ENCODE assay signal across 8 mouse cellular contexts in the genomic region with DNA sequence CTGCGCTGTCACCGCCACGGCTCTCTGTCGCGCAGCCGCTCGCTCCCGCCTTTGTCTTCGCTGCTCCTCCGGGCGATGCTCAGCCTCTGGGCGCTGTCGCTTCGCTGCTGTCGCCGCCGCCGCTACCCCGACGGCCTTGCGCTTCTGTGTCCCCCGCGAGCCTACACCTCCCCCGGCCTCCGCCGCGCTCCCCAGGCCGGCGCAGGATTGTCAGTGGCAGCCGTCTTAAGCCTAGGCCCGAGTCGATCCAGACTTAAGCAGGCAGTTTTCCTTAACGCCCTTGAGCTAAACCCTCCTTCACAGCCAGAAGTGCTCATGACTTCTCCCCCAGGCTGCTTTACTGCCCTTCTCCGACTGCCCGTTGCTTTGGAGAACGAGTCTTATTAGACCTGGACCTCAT. TPM values are rescaled to one million over a fixed set of nuclear protein-coding genes. Genes with fewer than 3 reads are reported as not detected.
DNase-seq lines count a peak whose midpoint lies in the region; ATAC-seq lines count a peak whose summit lies in the region.

No protein-coding gene starts in this region.

- peak overlapping the region; percentile 90 for H3K4me2 ChIP-seq in forebrain, embryonic 16.5 days (ENCODE audit: low read length)
- H3K4me2 ChIP-seq in limb, embryonic 13.5 days (replicated peaks) = peak overlapping the region; percentile 94
- H3K4me2 ChIP-seq in neural tube, embryonic 14.5 days (ENCODE audit: low read depth, low read length) = peak overlapping the region; percentile 66

- peak overlapping the region; percentile 99 for H3K27ac ChIP-seq in forebrain, embryonic 16.5 days (ENCODE audit: low read length)
- H3K27ac ChIP-seq in limb, embryonic 13.5 days = peak overlapping the region; percentile 89
- H3K27ac ChIP-seq in neural tube, embryonic 14.5 days (ENCODE audit: low read depth, low read length) = peak overlapping the region; percentile 100

- no peaks in the 10 kb centered on the region for H3K9me3 ChIP-seq in forebrain, embryonic 16.5 days (ENCODE audit: control insufficient read depth, low read length)
- no peaks in the 10 kb centered on the region for H3K9me3 ChIP-seq in limb, embryonic 13.5 days
- no peaks in the 10 kb centered on the region for H3K9me3 ChIP-seq in neural tube, embryonic 14.5 days (ENCODE audit: control insufficient read depth, low read length)

- peak; percentile 60 for DNase-seq in adrenal gland, postnatal 14 days
- DNase-seq in adrenal gland, postnatal 10 days = no peak
- DNase-seq in right cerebral cortex, postnatal 14 days = peak; percentile 40
- DNase-seq in right cerebral cortex, postnatal 25 days = no peak
- DNase-seq in layer of hippocampus, adult 18-20 months (ENCODE audit: low spot score in 2 of 2) = no peak

- ATAC-seq in forebrain, embryonic 16.5 days = no peak; the same call in 1 of the 2 replicates
- ATAC-seq in limb, embryonic 13.5 days (ENCODE audit: low FRiP score, low read depth) = no peak
- 0 out of 2 replicates have a peak, but pooled peaks have one; percentile 3 for ATAC-seq in neural tube, embryonic 14.5 days (ENCODE audit: low read depth)

- H3K4me1 ChIP-seq in forebrain, embryonic 16.5 days (replicated peaks; ENCODE audit: control insufficient read depth, insufficient read depth, low read length) = peaks cover 28% of the 10 kb centered on the region
- peaks cover 28% of the 10 kb centered on the region for H3K4me1 ChIP-seq in limb, embryonic 13.5 days
- H3K4me1 ChIP-seq in neural tube, embryonic 14.5 days (ENCODE audit: control insufficient read depth, insufficient read depth, low read length) = peaks cover 23% of the 10 kb centered on the region

- peak overlapping the region; percentile 99 for H3K9ac ChIP-seq in forebrain, embryonic 16.5 days (replicated peaks; ENCODE audit: low read depth, low read length)
- H3K9ac ChIP-seq in limb, embryonic 13.5 days = peak overlapping the region; percentile 98
- H3K9ac ChIP-seq in neural tube, embryonic 14.5 days (replicated peaks; ENCODE audit: low read depth, low read length) = peak overlapping the region; percentile 97

- H3K27me3 ChIP-seq in forebrain, embryonic 16.5 days (replicated peaks; ENCODE audit: control insufficient read depth, insufficient read depth, low read length) = no peaks in the 10 kb centered on the region
- no peaks in the 10 kb centered on the region for H3K27me3 ChIP-seq in limb, embryonic 13.5 days
- no peaks in the 10 kb centered on the region for H3K27me3 ChIP-seq in neural tube, embryonic 14.5 days (ENCODE audit: control insufficient read depth, insufficient read depth, low read length)

- WGBS in forebrain, embryonic 16.5 days = under 1% methylated on average over 36 of the region's 36 CpGs
- under 1% methylated on average over 36 of the region's 36 CpGs for WGBS in limb, embryonic 13.5 days
- WGBS in neural tube, embryonic 14.5 days = under 1% methylated on average over 35 of the region's 36 CpGs

- H3K36me3 ChIP-seq in forebrain, embryonic 16.5 days (ENCODE audit: control insufficient read depth, insufficient read depth) = no peaks in the 10 kb centered on the region
- peaks cover 19% of the 10 kb centered on the region for H3K36me3 ChIP-seq in limb, embryonic 13.5 days
- peaks cover 5% of the 10 kb centered on the region; the same call in 1 of the 2 replicates for H3K36me3 ChIP-seq in neural tube, embryonic 14.5 days (ENCODE audit: control insufficient read depth, insufficient read depth, low read length)

- H3K4me3 ChIP-seq in forebrain, embryonic 16.5 days (replicated peaks; ENCODE audit: low read length) = peak overlapping the region; percentile 96
- H3K4me3 ChIP-seq in limb, embryonic 13.5 days = peak overlapping the region; percentile 97
- H3K4me3 ChIP-seq in neural tube, embryonic 14.5 days (ENCODE audit: low read depth, low read length) = peak overlapping the region; percentile 79

RNA-seq across cellular contexts. Expression of a gene that starts 1.3 kb away (rescaled TPM):
- total RNA-seq in adrenal gland, postnatal 14 days (2021) = 164 and 180 TPM in 2 replicates
- total RNA-seq in adrenal gland, postnatal 10 days (2021) = 100 to 1,000 TPM; 153 to 170 TPM
- 233 and 263 TPM in 2 replicates for polyA plus RNA-seq in forebrain, embryonic 16.5 days (2015; fragmentation: Nextera tagmentation; extraction: Ambion mirVana)
- polyA plus RNA-seq in limb, embryonic 13.5 days (2015; fragmentation: Nextera tagmentation; extraction: Ambion mirVana) = 202 and 222 TPM in 2 replicates
- polyA plus RNA-seq in neural tube, embryonic 14.5 days (2014; fragmentation: Nextera tagmentation; extraction: Ambion mirVana) = 181 and 197 TPM in 2 replicates
- 100 to 1,000 TPM; 188 to 202 TPM for total RNA-seq in layer of hippocampus, adult 18-20 months (2021)

RNA-seq across cellular contexts. Expression of a gene that starts 32.8 kb away (rescaled TPM):
- total RNA-seq in adrenal gland, postnatal 14 days (2021) = 1.8 and 2.0 TPM in 2 replicates
- 1 to 10 TPM; 1.2 to 1.6 TPM for total RNA-seq in adrenal gland, postnatal 10 days (2021)
- 6.1 and 9.8 TPM in 2 replicates for polyA plus RNA-seq in forebrain, embryonic 16.5 days (2015; fragmentation: Nextera tagmentation; extraction: Ambion mirVana)
- polyA plus RNA-seq in limb, embryonic 13.5 days (2015; fragmentation: Nextera tagmentation; extraction: Ambion mirVana) = 0.85 and 0.87 TPM in 2 replicates
- 12.8 and 14.8 TPM in 2 replicates for polyA plus RNA-seq in neural tube, embryonic 14.5 days (2014; fragmentation: Nextera tagmentation; extraction: Ambion mirVana)
- 10 to 100 TPM; 50.7 to 57.3 TPM for total RNA-seq in layer of hippocampus, adult 18-20 months (2021)

RNA-seq across cellular contexts. Expression of a gene that starts 32.8 kb away (rescaled TPM):
- total RNA-seq in adrenal gland, postnatal 14 days (2021) = 3.6 and 3.8 TPM in 2 replicates
- 1 to 10 TPM; 3.1 to 3.5 TPM for total RNA-seq in adrenal gland, postnatal 10 days (2021)
- 0.98 and 2.2 TPM in 2 replicates for polyA plus RNA-seq in forebrain, embryonic 16.5 days (2015; fragmentation: Nextera tagmentation; extraction: Ambion mirVana)
- polyA plus RNA-seq in limb, embryonic 13.5 days (2015; fragmentation: Nextera tagmentation; extraction: Ambion mirVana) = 1.2 and 1.4 TPM in 2 replicates
- polyA plus RNA-seq in neural tube, embryonic 14.5 days (2014; fragmentation: Nextera tagmentation; extraction: Ambion mirVana) = 3.7 and 4.3 TPM in 2 replicates
- 10 to 100 TPM; 21.9 to 22.4 TPM for total RNA-seq in layer of hippocampus, adult 18-20 months (2021)

Comparison
In these comparisons a context has a peak if more than half of its experiments do, and no peak if none do; other contexts are left out.
1. DNase-seq: peak in adrenal gland, postnatal 14 days (single experiment) and right cerebral cortex, postnatal 14 days (single experiment); none in adrenal gland, postnatal 10 days (single experiment), right cerebral cortex, postnatal 25 days (single experiment) and layer of hippocampus, adult 18-20 months (0 of 2).
2. RNA of a gene that starts 32.8 kb away (total RNA-seq): 50.7 to 57.3 TPM in layer of hippocampus, adult 18-20 months; 1.8 to 2.0 TPM in adrenal gland, postnatal 14 days and 1.2 to 1.6 TPM in adrenal gland, postnatal 10 days; every median in the first group is over 10 times any median in the second.
3. Peak in every context shown above with its lines, with median percentiles within 50 percentile points of each other: H3K27ac ChIP-seq, H3K4me2 ChIP-seq, H3K4me3 ChIP-seq and H3K9ac ChIP-seq.